Mouse (Mus musculus) fibroblast of lung, adult 2 months (primary cell): ENCODE data around the gene Olfr894.
"Not testable (repeated sequence)": the region's sequence is repeated elsewhere in the genome, so short reads cannot be mapped to it uniquely, and the experiment has no call there.

Source experiments
- DNase-seq: peaks from one replicate; pipeline ENCODE4 v3.0.0-alpha.2; 2011; ENCODE audit warnings: low read depth

Olfr894 gene

DNA sequence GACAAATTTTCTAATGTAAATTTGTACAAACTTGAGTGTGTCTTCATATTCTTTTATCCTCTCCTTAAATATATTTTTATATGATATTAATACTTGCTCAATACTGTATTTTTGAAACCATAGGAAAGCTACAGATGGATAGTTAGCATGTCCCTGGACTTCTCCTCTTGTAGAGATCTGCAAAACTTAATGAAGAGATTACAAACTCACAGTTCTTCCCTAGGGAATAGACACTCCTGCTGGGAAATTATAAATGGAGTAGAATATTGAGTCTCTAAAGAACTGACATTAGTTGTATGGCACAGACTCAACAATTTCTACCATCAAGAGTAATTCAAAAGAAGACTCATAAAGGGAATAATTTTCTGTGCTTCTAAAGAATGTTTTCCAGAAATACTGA, at the start of gene Olfr894:
Gene Olfr894 (plus strand): TSS at position 301 of the 400 bp plus-strand sequence.
- no peak for DNase-seq

DNA sequence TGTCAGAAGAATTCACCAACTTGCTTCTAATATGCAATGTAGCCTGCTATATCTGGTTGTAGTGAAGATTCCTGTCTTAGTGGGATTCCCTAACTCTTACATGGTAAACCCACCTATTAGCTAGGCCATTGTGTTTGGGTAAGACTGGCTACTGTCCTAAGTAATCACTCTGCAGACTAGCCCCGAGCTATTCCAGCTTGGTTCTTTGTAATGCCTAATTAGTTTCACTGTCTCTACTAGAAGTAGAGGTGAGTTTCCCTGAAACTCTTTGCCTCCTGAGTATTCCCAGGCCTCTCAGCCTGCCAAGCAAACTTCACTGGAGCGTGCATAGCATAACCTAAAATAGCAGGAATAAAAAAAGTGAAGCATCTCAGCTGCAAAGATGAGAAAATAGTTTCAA, 49.5 kb upstream of the Olfr894 start:
- DNase-seq, result not testable (repeated sequence)

DNA sequence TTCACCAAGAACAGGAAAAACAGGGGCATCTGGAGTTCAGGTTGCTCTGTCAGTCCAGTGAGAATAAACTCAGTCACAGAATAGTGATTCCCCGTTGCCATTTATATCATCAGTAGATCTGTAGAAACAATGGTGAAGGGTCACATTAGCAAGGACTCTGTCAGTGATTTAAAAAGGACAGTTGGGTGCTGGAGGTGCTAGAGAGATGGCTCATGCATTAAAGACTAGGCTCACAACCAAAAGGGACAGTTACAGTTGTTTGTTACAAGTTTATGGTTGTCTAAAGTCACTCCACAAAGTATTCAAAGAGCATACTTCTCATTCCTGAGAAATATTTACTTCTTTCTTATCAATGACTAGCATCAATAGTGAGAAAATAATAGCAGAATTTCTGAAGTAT, 37.1 kb upstream of the Olfr894 start, which contains the start of gene Olfr891:
Gene Olfr891 (minus strand): TSS at position 101 of the 400 bp plus-strand sequence.
- no peak for DNase-seq

DNA sequence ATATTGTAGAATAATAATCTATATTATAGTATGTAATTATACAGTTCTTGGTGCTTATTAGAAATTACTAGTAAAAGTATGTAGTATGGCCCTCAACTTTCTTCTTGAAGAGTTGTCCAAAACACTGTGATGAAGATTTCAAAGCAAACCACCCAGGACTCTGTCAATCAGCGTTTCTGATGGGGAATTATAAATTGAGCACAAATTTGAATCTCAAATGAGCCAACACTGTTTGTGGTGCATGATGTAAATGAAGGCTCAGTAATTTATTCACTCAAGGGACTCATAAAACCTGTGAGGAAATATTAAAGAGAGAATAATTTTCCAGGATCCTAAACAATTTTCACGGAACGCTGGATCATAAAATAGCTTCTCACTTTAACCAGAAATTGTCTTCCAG, 9.8 kb upstream of the Olfr894 start, which contains the start of gene Olfr893:
Gene Olfr893 (plus strand): TSS at position 301 of the 400 bp plus-strand sequence.
- DNase-seq, result no peak

DNA sequence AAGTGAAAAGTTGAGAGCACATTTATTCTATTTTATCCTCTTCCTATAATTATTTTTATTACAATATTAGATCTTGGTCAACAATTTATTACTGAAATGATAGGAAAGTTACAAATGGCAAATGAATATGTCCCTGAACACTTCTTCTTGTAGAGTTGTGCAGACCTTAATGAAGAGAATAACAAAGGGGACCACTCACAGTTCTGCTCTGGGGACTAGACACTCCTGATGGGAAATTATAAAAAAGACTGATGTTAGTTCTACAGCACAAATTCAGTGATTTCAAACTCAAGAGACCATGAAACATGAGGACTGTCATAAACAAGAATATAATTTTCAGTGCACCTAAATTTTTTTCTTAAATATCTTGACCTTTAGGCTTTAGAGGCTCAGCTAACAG, 34.6 kb downstream of the Olfr894 start, which contains the start of gene Olfr143:
Gene Olfr143 (plus strand): TSS at position 301 of the 400 bp plus-strand sequence.
- DNase-seq, result no peak

DNA sequence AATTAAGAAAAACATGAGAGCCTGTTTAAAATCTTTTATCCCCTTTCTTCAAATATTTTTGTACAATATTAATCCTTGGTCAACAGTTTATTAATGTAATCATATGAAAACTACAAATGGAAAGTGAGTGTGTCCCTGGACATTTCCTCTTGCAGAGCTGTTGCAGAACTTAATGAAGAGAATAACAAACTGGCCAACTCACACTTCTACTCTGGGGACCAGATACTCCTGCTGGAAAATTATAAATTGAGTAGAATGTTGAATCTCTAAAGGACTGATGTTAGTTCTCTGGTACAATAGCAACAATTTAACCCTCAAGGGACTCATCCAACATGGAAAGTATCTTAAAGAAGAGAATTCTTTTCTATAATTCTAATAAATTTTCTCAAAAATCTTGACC, 49.7 kb downstream of the Olfr894 start, which contains the start of gene Olfr895:
Gene Olfr895 (plus strand): TSS at position 301 of the 400 bp plus-strand sequence.
- DNase-seq, result no peak
